Mouse (Mus musculus) gastrocnemius, postnatal 10 days (tissue): Measurements from ENCODE around the gene Wdr86. TPM values are rescaled to one million over a fixed set of nuclear protein-coding genes. Genes with fewer than 3 reads are reported as not detected.
A peak's percentile ranks its signal among the peaks of the same experiment; 100 is the strongest.
"Not testable (repeated sequence)": the region's sequence is repeated elsewhere in the genome, so short reads cannot be mapped to it uniquely, and the experiment has no call there.

Source experiments
- DNase-seq: peaks from one replicate; pipeline ENCODE4 v3.0.0; 2021; ENCODE audit warnings: mixed read lengths
- long read RNA-seq, 2 experiments: library from polyadenylated mRNA; stranded (forward); transcript quantifications; one replicate each; pipeline ENCODE4 v2.0.0; 2021
- total RNA-seq, 2 experiments: library from RNA; stranded (reverse); gene quantifications; 2 replicates each; pipeline ENCODE4 v1.2.3; 2021

Gene Wdr86
- total RNA-seq: 1 to 10 TPM in 1 of 2 experiments, under 1 TPM in 1; 0.70 to 1.2 TPM
- long read RNA-seq, experiment 1, partial matches to known transcripts: 1 of 2 reads
- long read RNA-seq, experiment 1, other reads (novel, unspliced or antisense): 1 of 2 reads
- long read RNA-seq, experiment 2, partial matches to known transcripts: 0 of 1 reads
- long read RNA-seq, experiment 2, other reads (novel, unspliced or antisense): 0 of 1 reads

- DNase-seq: no peak
These were observed at the start of gene Wdr86 for GRCm38 (mm10) chr5:24730488-24730871. Gene Wdr86, minus strand, starts transcription at chr5:24730727.

GRCm38 (mm10) chr5:24779881-24780512 lies 49.5 kb upstream of the Wdr86 start:
- DNase-seq: peak; percentile 18

DNA sequence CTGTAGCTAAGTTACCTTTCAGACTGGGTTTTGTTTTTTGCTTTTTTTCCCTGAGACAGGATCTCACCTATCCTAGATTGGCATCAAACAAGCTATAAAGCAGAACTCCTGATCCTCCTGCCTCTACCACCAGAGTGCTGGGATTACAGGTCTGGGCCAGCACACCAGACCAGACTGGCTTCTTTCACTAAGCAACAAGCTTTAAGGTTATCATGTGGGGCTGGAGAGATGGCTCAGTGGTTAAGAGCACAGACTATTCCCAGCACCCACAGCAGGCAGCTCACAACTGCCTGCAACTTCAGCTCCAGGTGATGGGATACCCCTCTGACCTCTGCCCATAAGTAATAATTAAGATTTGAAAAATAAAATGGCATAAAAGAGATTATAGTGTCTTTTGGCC lies 48.8 kb upstream of the Wdr86 start:
- no peak for DNase-seq

GRCm38 (mm10) chr5:24778843-24779140 lies 48.3 kb upstream of the Wdr86 start:
- no peak for DNase-seq

GRCm38 (mm10) chr5:24778082-24778842 lies 47.7 kb upstream of the Wdr86 start:
- DNase-seq: no peak

GRCm38 (mm10) chr5:24776681-24777080 lies 46.2 kb upstream of the Wdr86 start:
- no peak for DNase-seq

DNA sequence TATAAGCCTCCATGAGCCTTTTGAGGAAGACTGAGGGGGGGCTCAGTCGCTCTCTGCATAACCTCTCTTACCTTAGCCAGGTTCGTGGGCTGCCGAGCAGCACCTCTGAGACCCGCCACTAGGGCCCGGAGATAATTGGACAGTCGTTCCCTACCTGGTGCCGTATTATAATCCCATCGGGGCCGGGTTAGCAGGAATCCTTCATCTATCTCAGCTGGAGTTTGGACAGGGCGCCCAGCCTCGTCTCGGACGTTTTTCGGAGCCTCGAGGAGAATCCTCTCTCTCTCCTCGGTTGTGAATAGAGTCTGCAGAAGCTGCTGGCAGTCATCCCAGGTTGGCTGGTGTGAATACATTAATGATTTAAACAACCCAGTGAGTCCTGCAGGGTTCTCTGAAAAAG lies 44.0 kb upstream of the Wdr86 start:
- not testable (repeated sequence) for DNase-seq

DNA sequence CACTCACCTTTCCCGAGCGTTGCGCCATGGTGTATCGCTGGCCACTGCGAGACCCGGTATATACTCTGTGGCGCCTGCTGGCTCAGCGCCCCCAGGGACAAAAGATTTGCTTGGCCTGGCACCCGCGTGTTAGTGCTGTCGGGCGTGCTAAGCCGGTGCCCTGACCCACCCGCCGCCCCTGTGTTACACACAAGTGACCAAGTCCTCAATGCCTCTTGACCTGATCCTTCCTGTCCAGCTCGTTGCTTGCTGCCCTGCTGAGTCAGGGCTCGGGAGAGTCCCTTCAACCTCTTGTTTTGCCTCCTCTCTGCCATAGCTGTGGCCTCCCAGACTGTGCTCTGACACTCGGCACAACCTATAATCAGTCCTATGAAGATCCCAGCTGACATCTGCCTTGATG lies 27.3 kb upstream of the Wdr86 start, which contains the start of gene Crygn:
Gene Crygn (minus strand): TSS at position 193 of the 400 bp plus-strand sequence.
- no peak for DNase-seq

DNA sequence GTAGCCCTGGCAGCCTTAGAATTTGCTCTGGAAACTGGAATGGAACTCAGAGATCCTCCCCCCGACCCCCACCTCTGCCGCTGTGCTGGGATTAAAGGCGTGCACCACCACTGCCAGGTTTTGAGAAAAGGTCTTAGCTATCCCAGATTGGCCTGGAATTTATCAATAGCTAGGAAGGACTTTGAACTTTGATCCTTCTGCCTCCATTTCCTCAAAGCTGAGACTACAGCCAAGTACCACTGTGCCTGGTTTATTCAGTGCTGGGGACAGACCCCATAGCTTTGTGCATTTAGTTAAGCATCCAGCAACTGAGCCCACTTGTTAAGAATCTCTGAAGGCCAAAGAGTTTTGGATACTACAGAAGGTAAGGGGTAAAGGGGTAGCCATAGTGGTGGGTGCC lies 26.4 kb upstream of the Wdr86 start:
- no peak for DNase-seq

GRCm38 (mm10) chr5:24752175-24752498 lies 21.6 kb upstream of the Wdr86 start:
- no peak for DNase-seq

DNA sequence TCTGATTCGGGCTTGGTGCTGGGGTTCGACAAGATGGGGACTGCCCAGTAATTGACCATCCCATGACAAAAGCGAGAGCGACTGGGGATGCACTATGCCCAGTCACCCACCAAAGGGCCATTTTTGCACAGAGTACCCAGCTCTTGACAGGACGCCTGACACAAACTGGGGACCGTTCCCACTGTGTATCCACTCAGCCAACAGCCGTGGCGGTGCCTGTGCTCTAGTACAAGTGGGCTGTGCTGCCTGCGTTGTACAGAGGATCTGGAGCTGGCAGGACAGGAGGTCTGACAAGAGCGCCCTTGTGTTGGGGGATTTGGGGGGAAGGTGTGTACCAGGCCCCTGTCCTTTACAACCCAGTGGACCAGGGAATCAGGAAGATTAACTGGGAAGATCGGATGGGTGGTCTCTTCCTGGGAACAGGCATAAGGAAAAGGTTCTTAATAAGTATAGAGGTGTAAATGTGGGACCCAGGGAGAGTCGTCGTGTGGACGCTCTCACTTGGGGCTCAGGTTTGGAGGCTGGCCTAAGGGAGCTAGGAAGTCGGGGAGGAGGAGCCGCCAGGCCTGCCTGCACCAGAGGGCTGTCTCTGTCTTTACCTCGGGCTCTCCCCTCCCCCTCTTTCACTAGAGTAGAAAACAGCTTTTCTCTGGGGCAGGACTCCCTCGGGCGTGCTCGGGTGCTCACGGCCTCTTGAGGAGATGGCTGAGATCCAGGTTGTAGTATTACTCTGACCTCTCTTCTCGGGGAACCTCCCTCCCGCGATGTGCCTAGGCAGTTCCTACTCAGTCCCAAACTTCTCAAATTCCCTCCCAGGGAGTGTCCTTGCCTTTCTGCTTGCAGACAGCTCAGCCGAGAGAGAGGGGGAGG lies 21.0 kb upstream of the Wdr86 start:
- DNase-seq: no peak

- peak; percentile 92 for DNase-seq
These were observed 20.1 kb upstream of the Wdr86 start for GRCm38 (mm10) chr5:24750321-24751304.

GRCm38 (mm10) chr5:24749731-24750130 lies 19.2 kb upstream of the Wdr86 start:
- no peak for DNase-seq

GRCm38 (mm10) chr5:24747533-24747932 lies 17.0 kb upstream of the Wdr86 start:
- DNase-seq: no peak

GRCm38 (mm10) chr5:24743956-24744355 lies 13.4 kb upstream of the Wdr86 start:
- no peak for DNase-seq

GRCm38 (mm10) chr5:24741172-24741885 lies 10.8 kb upstream of the Wdr86 start:
- DNase-seq: no peak

- peak; percentile 69 for DNase-seq
These were observed 8.7 kb upstream of the Wdr86 start for GRCm38 (mm10) chr5:24739141-24739753.

GRCm38 (mm10) chr5:24738517-24738916 lies 8.0 kb upstream of the Wdr86 start:
- no peak for DNase-seq

- DNase-seq: no peak
These were observed 7.1 kb upstream of the Wdr86 start for GRCm38 (mm10) chr5:24737595-24737994.

GRCm38 (mm10) chr5:24733771-24734426 lies 3.4 kb upstream of the Wdr86 start:
- DNase-seq: no peak
